Mouse (Mus musculus): Measurements from ENCODE around the gene Olfr374. TPM values are rescaled to one million over a fixed set of nuclear protein-coding genes. Genes with fewer than 3 reads are reported as not detected.
A peak's percentile ranks its signal among the peaks of the same experiment; 100 is the strongest.

Olfr374 gene
- polyA plus RNA-seq, 1 experiment from 2014 or later, result not detected

GRCm38 (mm10) chr8:72144345-72144975 is 37.6 kb downstream of the Olfr374 start:
- DNase-seq (ENCODE audit: low spot score, missing footprints) (peak; percentile 49), ATAC-seq (ENCODE audit: low FRiP score) (no peak)
- H3K9me3 ChIP-seq (ENCODE audit: control insufficient read depth, low read length), result no peaks in the 10 kb centered on the region
- H3K4me1 ChIP-seq (ENCODE audit: control insufficient read depth, insufficient read depth, low read length), result no peaks in the 10 kb centered on the region
- no peak overlapping the region for H3K4me2 ChIP-seq
- no peak overlapping the region for H3K4me3 ChIP-seq (ENCODE audit: low read depth, low read length)
- no peak overlapping the region for H3K9ac ChIP-seq (ENCODE audit: low read length)
- WGBS, result 91% methylated on average over 5 of the region's 5 CpGs
- H3K27ac ChIP-seq (ENCODE audit: low read depth, low read length), result no peak overlapping the region
- peaks cover 28% of the 10 kb centered on the region for H3K36me3 ChIP-seq (ENCODE audit: control insufficient read depth, insufficient read depth, low read length)
- H3K27me3 ChIP-seq (ENCODE audit: control insufficient read depth, insufficient read depth, low read length), result no peaks in the 10 kb centered on the region

- Histone ChIP-seq H3K9me3 (ENCODE audit: control insufficient read depth, low read length) (no peaks in the 10 kb centered on the region), H3K27me3 (ENCODE audit: control insufficient read depth, insufficient read depth, low read length) (no peaks in the 10 kb centered on the region), H3K4me2 (no peak overlapping the region), H3K4me3 (ENCODE audit: low read depth, low read length) (no peak overlapping the region), H3K36me3 (ENCODE audit: control insufficient read depth, insufficient read depth, low read length) (peaks cover 26% of the 10 kb centered on the region), H3K27ac (ENCODE audit: low read depth, low read length) (no peak overlapping the region), H3K9ac (ENCODE audit: low read length) (no peak overlapping the region), H3K4me1 (ENCODE audit: control insufficient read depth, insufficient read depth, low read length) (no peaks in the 10 kb centered on the region)
- ATAC-seq (ENCODE audit: low FRiP score) (no peak), DNase-seq (ENCODE audit: low spot score, missing footprints) (no peak)
- WGBS, result 92% methylated on average over 3 of the region's 3 CpGs
These were observed 38.7 kb downstream of the Olfr374 start for GRCm38 (mm10) chr8:72145511-72145910.

- Histone ChIP-seq H3K36me3 (ENCODE audit: control insufficient read depth, insufficient read depth, low read length) (peaks cover 27% of the 10 kb centered on the region), H3K27ac (ENCODE audit: low read depth, low read length) (no peak overlapping the region), H3K27me3 (ENCODE audit: control insufficient read depth, insufficient read depth, low read length) (no peaks in the 10 kb centered on the region), H3K4me2 (no peak overlapping the region), H3K9ac (ENCODE audit: low read length) (no peak overlapping the region), H3K4me1 (ENCODE audit: control insufficient read depth, insufficient read depth, low read length) (no peaks in the 10 kb centered on the region), H3K4me3 (ENCODE audit: low read depth, low read length) (no peak overlapping the region), H3K9me3 (ENCODE audit: control insufficient read depth, low read length) (no peaks in the 10 kb centered on the region)
- DNase-seq (ENCODE audit: low spot score, missing footprints) (peak; percentile 8), ATAC-seq (ENCODE audit: low FRiP score) (no peak)
- 79% methylated on average over 1 of the region's 1 CpGs for WGBS
These were observed 39.2 kb downstream of the Olfr374 start for GRCm38 (mm10) chr8:72146056-72146455.

- H3K27me3 ChIP-seq (ENCODE audit: control insufficient read depth, insufficient read depth, low read length), result no peaks in the 10 kb centered on the region
- ATAC-seq (ENCODE audit: low FRiP score), result no peak
- H3K9me3 ChIP-seq (ENCODE audit: control insufficient read depth, low read length), result no peaks in the 10 kb centered on the region
- H3K4me3 ChIP-seq (ENCODE audit: low read depth, low read length), result no peak overlapping the region
- H3K4me2 ChIP-seq, result no peak overlapping the region
- DNase-seq (ENCODE audit: low spot score, missing footprints), result peak; percentile 35
- no peak overlapping the region for H3K9ac ChIP-seq (ENCODE audit: low read length)
- no peak overlapping the region for H3K27ac ChIP-seq (ENCODE audit: low read depth, low read length)
- peaks cover 30% of the 10 kb centered on the region for H3K36me3 ChIP-seq (ENCODE audit: control insufficient read depth, insufficient read depth, low read length)
- no peaks in the 10 kb centered on the region for H3K4me1 ChIP-seq (ENCODE audit: control insufficient read depth, insufficient read depth, low read length)
- WGBS, result 91% methylated on average over 3 of the region's 3 CpGs
These were observed 39.7 kb downstream of the Olfr374 start for GRCm38 (mm10) chr8:72146556-72146955.

- H3K4me3 ChIP-seq (ENCODE audit: low read depth, low read length), result no peak overlapping the region
- no peak overlapping the region for H3K4me2 ChIP-seq
- H3K27me3 ChIP-seq (ENCODE audit: control insufficient read depth, insufficient read depth, low read length), result no peaks in the 10 kb centered on the region
- WGBS, result 93% methylated on average over 2 of the region's 2 CpGs
- H3K36me3 ChIP-seq (ENCODE audit: control insufficient read depth, insufficient read depth, low read length), result peaks cover 30% of the 10 kb centered on the region
- DNase-seq (ENCODE audit: low spot score, missing footprints) (peak; percentile 2), ATAC-seq (ENCODE audit: low FRiP score) (no peak)
- H3K9me3 ChIP-seq (ENCODE audit: control insufficient read depth, low read length), result no peaks in the 10 kb centered on the region
- no peak overlapping the region for H3K27ac ChIP-seq (ENCODE audit: low read depth, low read length)
- H3K4me1 ChIP-seq (ENCODE audit: control insufficient read depth, insufficient read depth, low read length), result no peaks in the 10 kb centered on the region
- no peak overlapping the region for H3K9ac ChIP-seq (ENCODE audit: low read length)
These were observed 40.4 kb downstream of the Olfr374 start for GRCm38 (mm10) chr8:72147266-72147665.

GRCm38 (mm10) chr8:72149056-72149455 is 42.2 kb downstream of the Olfr374 start:
- WGBS, result 100% methylated on average over 1 of the region's 1 CpGs
- Histone ChIP-seq H3K27me3 (ENCODE audit: control insufficient read depth, insufficient read depth, low read length) (no peaks in the 10 kb centered on the region), H3K9me3 (ENCODE audit: control insufficient read depth, low read length) (no peaks in the 10 kb centered on the region), H3K36me3 (ENCODE audit: control insufficient read depth, insufficient read depth, low read length) (peaks cover 26% of the 10 kb centered on the region), H3K9ac (ENCODE audit: low read length) (no peak overlapping the region), H3K4me1 (ENCODE audit: control insufficient read depth, insufficient read depth, low read length) (no peaks in the 10 kb centered on the region), H3K27ac (ENCODE audit: low read depth, low read length) (no peak overlapping the region), H3K4me2 (no peak overlapping the region), H3K4me3 (ENCODE audit: low read depth, low read length) (no peak overlapping the region)
- DNase-seq (ENCODE audit: low spot score, missing footprints) (peak; percentile 80), ATAC-seq (ENCODE audit: low FRiP score) (no peak)

- H3K4me1 ChIP-seq (ENCODE audit: control insufficient read depth, insufficient read depth, low read length), result no peaks in the 10 kb centered on the region
- DNase-seq (ENCODE audit: low spot score, missing footprints), result peak; percentile 78
- 86% methylated on average over 3 of the region's 3 CpGs for WGBS
- no peak overlapping the region for H3K4me2 ChIP-seq
- no peak overlapping the region for H3K9ac ChIP-seq (ENCODE audit: low read length)
- no peaks in the 10 kb centered on the region for H3K9me3 ChIP-seq (ENCODE audit: control insufficient read depth, low read length)
- ATAC-seq (ENCODE audit: low FRiP score), result no peak
- H3K36me3 ChIP-seq (ENCODE audit: control insufficient read depth, insufficient read depth, low read length), result peaks cover 19% of the 10 kb centered on the region
- H3K4me3 ChIP-seq (ENCODE audit: low read depth, low read length), result no peak overlapping the region
- H3K27ac ChIP-seq (ENCODE audit: low read depth, low read length), result no peak overlapping the region
- no peaks in the 10 kb centered on the region for H3K27me3 ChIP-seq (ENCODE audit: control insufficient read depth, insufficient read depth, low read length)
These were observed 44.7 kb downstream of the Olfr374 start for GRCm38 (mm10) chr8:72151418-72152078.

- Histone ChIP-seq H3K4me2 (no peak overlapping the region), H3K9me3 (ENCODE audit: control insufficient read depth, low read length) (no peaks in the 10 kb centered on the region), H3K9ac (ENCODE audit: low read length) (no peak overlapping the region), H3K4me1 (ENCODE audit: control insufficient read depth, insufficient read depth, low read length) (no peaks in the 10 kb centered on the region), H3K36me3 (ENCODE audit: control insufficient read depth, insufficient read depth, low read length) (peaks cover 8% of the 10 kb centered on the region), H3K4me3 (ENCODE audit: low read depth, low read length) (no peak overlapping the region), H3K27ac (ENCODE audit: low read depth, low read length) (no peak overlapping the region), H3K27me3 (ENCODE audit: control insufficient read depth, insufficient read depth, low read length) (no peaks in the 10 kb centered on the region)
- peak; percentile 85 for DNase-seq (ENCODE audit: low spot score, missing footprints)
- ATAC-seq (ENCODE audit: low FRiP score), result no peak
These were observed 46.5 kb downstream of the Olfr374 start for GRCm38 (mm10) chr8:72153382-72153781.

- 84% methylated on average over 2 of the region's 2 CpGs for WGBS
- no peaks in the 10 kb centered on the region for H3K9me3 ChIP-seq (ENCODE audit: control insufficient read depth, low read length)
- H3K36me3 ChIP-seq (ENCODE audit: control insufficient read depth, insufficient read depth, low read length), result no peaks in the 10 kb centered on the region
- DNase-seq (ENCODE audit: low spot score, missing footprints), result no peak
- no peak for ATAC-seq (ENCODE audit: low FRiP score)
- no peak overlapping the region for H3K4me2 ChIP-seq
- H3K4me1 ChIP-seq (ENCODE audit: control insufficient read depth, insufficient read depth, low read length), result peaks cover 11% of the 10 kb centered on the region
- no peak overlapping the region for H3K27ac ChIP-seq (ENCODE audit: low read depth, low read length)
- no peak overlapping the region for H3K4me3 ChIP-seq (ENCODE audit: low read depth, low read length)
- H3K27me3 ChIP-seq (ENCODE audit: control insufficient read depth, insufficient read depth, low read length), result no peaks in the 10 kb centered on the region
- no peak overlapping the region for H3K9ac ChIP-seq (ENCODE audit: low read length)
These were observed 51.3 kb downstream of the Olfr374 start for GRCm38 (mm10) chr8:72158096-72158495.

Measured in midbrain, embryonic 11.5 days (tissue).